Mouse (Mus musculus) activated CD4-positive, CD25-positive, alpha-beta regulatory T cell, adult 9 weeks (primary cell): ENCODE data around the gene Vmn2r95. TPM values are rescaled to one million over a fixed set of nuclear protein-coding genes. Genes with fewer than 3 reads are reported as not detected.

Source experiments
- polyA plus RNA-seq: library from polyadenylated mRNA; unstranded; fragments of 100-300 nt; shearing (Covaris generic); gene quantifications from one replicate; pipeline ENCODE4 v1.2.1, GENCODE M21; 2017

The Vmn2r95 gene
- polyA plus RNA-seq, result not detected

GRCm38 (mm10) chr17:18423778-18424177 lies at the start of gene Vmn2r95:
Vmn2r95 (plus strand) TSS chr17:18424078.

Other genes starting within 250 kb of the Vmn2r95 start
- gene Vmn2r94, start 146.3 kb upstream of the Vmn2r95 start, polyA plus RNA-seq, result not detected
- not detected for gene Vmn2r93, start 126.0 kb upstream of the Vmn2r95 start, polyA plus RNA-seq
- 1.5 TPM for gene Vmn2r96, start 149.1 kb downstream of the Vmn2r95 start, polyA plus RNA-seq